Mouse (Mus musculus) C2C12 (cell line): ENCODE results near the gene Cuedc1.

Experiments used
- CEBPB ChIP-seq: IDR thresholded peaks from one replicate; pipeline ENCODE4 v1.6.1; 2011; ENCODE audit warnings: low read depth, mild to moderate bottlenecking, control low read depth, moderate library complexity
- CTCF ChIP-seq: IDR thresholded peaks from one replicate; pipeline ENCODE4 v1.5.1; 2011; ENCODE audit not compliant: control insufficient read depth, insufficient read depth, insufficient read length
- FOSL1 ChIP-seq: IDR thresholded peaks from one replicate; pipeline ENCODE4 v1.8.0; 2011; ENCODE audit warnings: mild to moderate bottlenecking, low read length; ENCODE audit not compliant: poor library complexity, insufficient read depth, severe bottlenecking
- MAX ChIP-seq: IDR thresholded peaks from one replicate; pipeline ENCODE4 v1.6.1; 2011; ENCODE audit warnings: mild to moderate bottlenecking, control low read depth
- MYOD1 ChIP-seq: IDR thresholded peaks from one replicate; pipeline ENCODE4 v1.6.1; 2011; ENCODE audit warnings: low read depth; ENCODE audit not compliant: control insufficient read depth, insufficient read length
- MYOG ChIP-seq: IDR thresholded peaks from one replicate; pipeline ENCODE4 v1.6.1; 2011; ENCODE audit not compliant: control insufficient read depth, insufficient read length; ENCODE audit errors: extremely low read depth
- USF1 ChIP-seq: IDR thresholded peaks from one replicate; pipeline ENCODE4 v1.6.1; 2011; ENCODE audit warnings: low read depth, mild to moderate bottlenecking, control low read depth, moderate library complexity

- TF ChIP-seq MYOD1 = no peak
- TF ChIP-seq CEBPB = no peak
- no peak for TF ChIP-seq CTCF
- TF ChIP-seq USF1 = no peak
- no peak for TF ChIP-seq FOSL1
- no peak for TF ChIP-seq MYOG
- no peak for TF ChIP-seq MAX
Measured at GRCm38 (mm10) chr11:88158842-88159246, 61.0 kb downstream of the Cuedc1 start.
